Mouse (Mus musculus) activated CD4-positive, CD25-positive, alpha-beta regulatory T cell, adult 9 weeks (primary cell): Measurements from ENCODE around the gene Rps6kl1. TPM values are rescaled to one million over a fixed set of nuclear protein-coding genes. Genes with fewer than 3 reads are reported as not detected.

Source experiments
- polyA plus RNA-seq: library from polyadenylated mRNA; unstranded; fragments of 100-300 nt; shearing (Covaris generic); gene quantifications from one replicate; pipeline ENCODE4 v1.2.1, GENCODE M21; 2017

Gene Rps6kl1
- 0.90 TPM for polyA plus RNA-seq

GRCm38 (mm10) chr12:85151002-85151774, at the start of gene Rps6kl1:
Gene Rps6kl1 (minus strand): TSS chr12:85151264.

GRCm38 (mm10) chr12:85177740-85178239, 26.7 kb upstream of the Rps6kl1 start, which contains the start of gene Pgf:
Gene Pgf (minus strand): TSS chr12:85177790.

GRCm38 (mm10) chr12:85110698-85111592, 40.1 kb downstream of the Rps6kl1 start, which contains the start of the genes Prox2 and Dlst:
Gene Prox2 (minus strand): TSS chr12:85110759.
Gene Dlst (plus strand): TSS chr12:85110833.

Other genes starting within 250 kb of the Rps6kl1 start
- gene Fcf1, start 180.4 kb downstream of the Rps6kl1 start, polyA plus RNA-seq = 139 TPM
- gene Arel1, start 180.4 kb downstream of the Rps6kl1 start, polyA plus RNA-seq = 62.1 TPM
- gene Ylpm1, start 154.9 kb downstream of the Rps6kl1 start, polyA plus RNA-seq = 25.9 TPM
- 7.4 TPM for gene Prox2, start 40.5 kb downstream of the Rps6kl1 start, polyA plus RNA-seq
- gene Dlst, start 40.4 kb downstream of the Rps6kl1 start, polyA plus RNA-seq = 103 TPM
- gene Pgf, start 26.5 kb upstream of the Rps6kl1 start, polyA plus RNA-seq = not detected
- 117 TPM for gene Eif2b2, start 68.2 kb upstream of the Rps6kl1 start, polyA plus RNA-seq
- gene Mlh3, start 119.3 kb upstream of the Rps6kl1 start, polyA plus RNA-seq = 17.0 TPM
- 65.7 TPM for gene Acyp1, start 137.2 kb upstream of the Rps6kl1 start, polyA plus RNA-seq
- 0.16 TPM for gene Zc2hc1c, start 137.3 kb upstream of the Rps6kl1 start, polyA plus RNA-seq
- gene Nek9, start 188.1 kb upstream of the Rps6kl1 start, polyA plus RNA-seq = 14.1 TPM
- gene Tmed10, start 223.6 kb upstream of the Rps6kl1 start, polyA plus RNA-seq = 171 TPM